Mouse (Mus musculus): ENCODE results near the gene Il18rap. TPM values are rescaled to one million over a fixed set of nuclear protein-coding genes. Genes with fewer than 3 reads are reported as not detected.

Gene Il18rap
- polyA plus RNA-seq, 1 experiment from 2014 or later: 0.69 TPM

Other genes starting within 250 kb of the Il18rap start
- gene Il1rl2, start 190.8 kb upstream of the Il18rap start, polyA plus RNA-seq (2015; fragmentation: Nextera tagmentation; extraction: Ambion mirVana): 1.4 and 1.8 TPM in 2 replicates
- gene Il1rl1, start 85.8 kb upstream of the Il18rap start, polyA plus RNA-seq (2015; fragmentation: Nextera tagmentation; extraction: Ambion mirVana): 2.3 and 3.8 TPM in 2 replicates
- 0.03 TPM in 1 of 2 replicates, not detected in the other for gene Il18r1, start 49.8 kb upstream of the Il18rap start, polyA plus RNA-seq (2015; fragmentation: Nextera tagmentation; extraction: Ambion mirVana)
- gene Slc9a4, start 64.7 kb downstream of the Il18rap start, polyA plus RNA-seq (2015; fragmentation: Nextera tagmentation; extraction: Ambion mirVana): not detected in 2 replicates
- not detected in 2 replicates for gene Slc9a2, start 165.2 kb downstream of the Il18rap start, polyA plus RNA-seq (2015; fragmentation: Nextera tagmentation; extraction: Ambion mirVana)